Mouse (Mus musculus) forebrain, embryonic 13.5 days (tissue): ENCODE measurements around the gene D630045J12Rik. TPM values are rescaled to one million over a fixed set of nuclear protein-coding genes. Genes with fewer than 3 reads are reported as not detected.

Source experiments
- ATAC-seq: fragments of 200-750 bp; cut with Nextera tagmentation; 2 replicates; pipeline ENCODE4 v1.8.0; 2017
- H3K27ac ChIP-seq: fragments of 300-500 bp; sonication (generic); 2 replicates; pipeline ENCODE4 v1.5.1; 2015; ENCODE audit warnings: inconsistent platforms, mild to moderate bottlenecking, moderate library complexity
- H3K27me3 ChIP-seq: fragments of 300-500 bp; sonication (generic); 2 replicates; pipeline ENCODE4 v1.6.1; 2015; ENCODE audit warnings: mild to moderate bottlenecking, inconsistent platforms
- H3K36me3 ChIP-seq: fragments of 300-500 bp; sonication (generic); 2 replicates; pipeline ENCODE4 v1.6.1; 2015; ENCODE audit warnings: mild to moderate bottlenecking, inconsistent platforms; ENCODE audit not compliant: poor library complexity, severe bottlenecking
- H3K4me1 ChIP-seq: fragments of 300-500 bp; sonication (generic); 2 replicates; pipeline ENCODE4 v1.6.1; 2015; ENCODE audit warnings: inconsistent platforms
- H3K4me2 ChIP-seq: fragments of 300-500 bp; sonication (generic); 2 replicates; pipeline ENCODE4 v1.6.1; 2015; ENCODE audit warnings: inconsistent platforms, mild to moderate bottlenecking, moderate library complexity
- H3K4me3 ChIP-seq: fragments of 300-500 bp; sonication (generic); 2 replicates; pipeline ENCODE4 v1.5.1; 2015; ENCODE audit warnings: mild to moderate bottlenecking, inconsistent platforms
- H3K9ac ChIP-seq: fragments of 300-500 bp; sonication (generic); 2 replicates; pipeline ENCODE4 v1.6.1; 2015; ENCODE audit warnings: mild to moderate bottlenecking, inconsistent platforms
- H3K9me3 ChIP-seq: fragments of 300-500 bp; sonication (generic); replicated peaks from 2 replicates; pipeline ENCODE4 v1.6.1; 2016; ENCODE audit warnings: inconsistent platforms
- WGBS: fragments of 180-500 bp; shearing (Covaris S2); methylation state at CpG from one replicate; pipeline ENCODE4 v1.1.7; 2015; 5-methylcytosine and 5-hydroxymethylcytosine counted together
- polyA plus RNA-seq: library from polyadenylated mRNA; unstranded; fragments of >200 nt; fragmentation: Nextera tagmentation; extraction: Ambion mirVana; gene quantifications from 2 replicates; pipeline ENCODE4 v1.2.1, GENCODE M21; 2015

Gene D630045J12Rik
- polyA plus RNA-seq, 1 experiment from 2014 or later = 10.9 TPM

DNA sequence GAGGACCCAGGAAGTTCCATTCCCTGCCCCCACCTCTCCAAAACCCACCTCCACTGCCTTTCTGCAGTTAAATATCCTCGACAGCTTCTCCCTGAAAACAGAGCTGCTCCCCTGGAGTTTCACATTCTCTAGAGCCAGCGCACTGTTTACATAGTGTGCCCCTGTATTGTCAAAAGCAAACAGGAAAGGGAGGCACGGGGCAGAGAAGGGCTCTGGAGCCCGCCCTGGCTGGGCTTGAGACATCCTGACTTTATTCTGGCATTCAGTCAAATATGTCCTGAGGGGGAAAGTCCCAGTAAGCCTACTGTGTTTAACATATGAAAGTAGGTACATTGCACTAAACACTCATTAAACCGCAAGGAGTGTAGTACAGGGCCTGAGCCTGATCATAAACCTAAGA, 73.1 kb downstream of the D630045J12Rik start:
- Histone ChIP-seq H3K4me1 (no peaks in the 10 kb centered on the region), H3K4me3 (no peak overlapping the region), H3K27me3 (no peaks in the 10 kb centered on the region), H3K36me3 (peaks cover 74% of the 10 kb centered on the region), H3K4me2 (no peak overlapping the region), H3K9me3 (no peaks in the 10 kb centered on the region), H3K27ac (no peak overlapping the region), H3K9ac (no peak overlapping the region)
- no peak for ATAC-seq
- 50% methylated on average over 5 of the region's 5 CpGs for WGBS

DNA sequence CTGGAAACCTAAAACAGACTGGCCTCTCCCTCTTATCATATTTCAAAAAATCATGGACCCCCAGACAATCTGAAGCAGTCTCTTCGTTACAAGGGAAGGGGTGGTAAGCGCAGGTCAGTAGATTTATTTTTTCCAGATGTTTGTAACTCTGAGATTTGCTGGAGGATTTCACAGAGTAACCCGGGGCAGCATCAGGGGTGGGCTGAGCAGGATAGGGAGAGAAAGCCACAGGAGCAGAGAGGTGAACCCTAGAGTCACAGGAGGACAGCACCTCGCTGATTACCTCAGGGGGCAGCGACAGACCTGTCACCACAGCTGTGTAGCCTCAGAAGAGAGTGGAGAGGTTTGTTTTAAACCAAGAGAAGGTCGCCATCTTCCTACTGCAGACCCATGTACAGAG, 88.4 kb downstream of the D630045J12Rik start:
- H3K9me3 ChIP-seq = no peaks in the 10 kb centered on the region
- peaks cover 9% of the 10 kb centered on the region for H3K4me1 ChIP-seq
- no peak overlapping the region for H3K27ac ChIP-seq
- no peaks in the 10 kb centered on the region for H3K27me3 ChIP-seq
- H3K9ac ChIP-seq = no peak overlapping the region
- no peak overlapping the region for H3K4me3 ChIP-seq
- peaks cover 63% of the 10 kb centered on the region for H3K36me3 ChIP-seq
- H3K4me2 ChIP-seq = no peak overlapping the region
- ATAC-seq = no peak
- WGBS = 87% methylated on average over 6 of the region's 6 CpGs

DNA sequence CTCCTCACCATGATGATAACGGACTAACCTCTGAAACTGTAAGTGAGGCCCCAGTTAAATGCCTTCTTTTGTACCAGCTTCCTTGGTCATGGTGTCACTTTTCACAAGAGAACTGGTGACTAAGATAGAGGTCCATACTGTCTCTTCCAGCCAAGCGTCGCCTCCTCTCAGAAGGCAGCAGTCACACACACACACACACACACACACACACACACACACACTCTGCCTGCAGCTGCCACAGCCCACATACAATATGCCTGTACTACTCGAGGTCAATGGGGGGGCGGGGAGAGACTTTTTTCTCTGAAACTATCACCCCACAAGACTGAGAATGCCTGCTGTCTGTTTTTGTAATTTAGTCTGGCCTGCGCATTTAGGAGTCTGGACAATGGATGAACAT, 89.1 kb downstream of the D630045J12Rik start:
- 90% methylated on average over 6 of the region's 6 CpGs for WGBS
- ATAC-seq = no peak
- Histone ChIP-seq H3K4me3 (no peak overlapping the region), H3K4me2 (no peak overlapping the region), H3K36me3 (peaks cover 57% of the 10 kb centered on the region), H3K4me1 (peaks cover 11% of the 10 kb centered on the region), H3K9ac (no peak overlapping the region), H3K27ac (no peak overlapping the region), H3K9me3 (no peaks in the 10 kb centered on the region), H3K27me3 (no peaks in the 10 kb centered on the region)

DNA sequence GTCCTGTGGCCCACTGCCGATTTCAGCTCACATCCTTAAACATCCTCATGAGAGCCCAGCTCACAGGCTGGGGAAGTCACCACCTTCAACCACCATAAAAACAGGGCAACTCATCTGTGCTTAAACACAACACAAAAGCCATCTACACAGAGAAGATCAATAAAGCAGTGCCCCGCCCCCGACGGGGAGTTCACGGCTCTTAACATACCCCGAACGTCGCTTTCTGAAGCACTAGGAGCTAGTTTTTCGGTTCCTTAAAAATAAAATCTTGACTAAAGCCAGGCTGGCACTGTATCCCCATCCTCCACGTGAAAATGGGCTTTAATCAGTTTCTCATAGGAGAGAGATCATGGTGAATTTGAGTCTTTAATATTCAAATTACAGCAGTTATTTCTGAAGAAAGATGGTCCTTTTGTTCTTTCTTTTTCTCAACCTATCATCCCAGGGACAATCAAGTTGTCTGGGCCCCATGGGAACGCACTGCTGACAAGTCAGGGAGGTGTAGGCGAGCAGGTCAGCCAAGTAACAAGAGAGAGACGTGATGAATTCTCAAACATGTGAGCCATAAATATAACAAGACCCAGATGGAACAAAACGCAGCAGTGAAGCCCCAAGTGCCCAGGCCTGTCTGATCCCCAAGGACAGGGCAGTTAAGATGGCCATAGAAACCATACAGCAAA, 90.8 kb downstream of the D630045J12Rik start:
- Histone ChIP-seq H3K4me2 (no peak overlapping the region), H3K4me1 (peaks cover 20% of the 10 kb centered on the region), H3K4me3 (no peak overlapping the region), H3K9me3 (no peaks in the 10 kb centered on the region), H3K36me3 (peaks cover 41% of the 10 kb centered on the region), H3K27me3 (no peaks in the 10 kb centered on the region), H3K27ac (no peak overlapping the region), H3K9ac (no peak overlapping the region)
- ATAC-seq = no peak
- WGBS = 74% methylated on average over 14 of the region's 14 CpGs

DNA sequence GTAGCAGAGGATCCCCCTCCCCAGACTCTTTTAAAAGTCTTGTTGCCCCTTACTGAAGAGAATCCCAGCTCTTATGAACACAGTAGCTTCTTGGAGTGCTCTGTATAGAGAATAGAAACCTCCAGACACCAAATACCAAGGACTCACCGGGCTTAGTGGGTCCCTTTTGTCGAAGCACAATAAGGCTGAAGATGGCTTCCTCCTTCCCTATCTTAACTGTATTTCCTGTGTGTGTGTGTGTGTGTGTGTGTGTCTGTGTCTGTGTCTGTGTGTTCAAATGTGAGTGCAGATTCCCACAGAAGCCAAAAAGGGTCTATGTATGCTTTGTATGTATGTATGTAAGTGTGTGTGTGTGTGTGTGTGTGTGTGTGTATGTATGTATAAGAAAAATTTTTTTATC, 93.3 kb downstream of the D630045J12Rik start:
- peaks cover 20% of the 10 kb centered on the region for H3K4me1 ChIP-seq
- no peaks in the 10 kb centered on the region for H3K9me3 ChIP-seq
- no peaks in the 10 kb centered on the region for H3K27me3 ChIP-seq
- ATAC-seq = peak; percentile 20; the same call in 1 of the 2 replicates
- peaks cover 44% of the 10 kb centered on the region for H3K36me3 ChIP-seq
- no peak overlapping the region for H3K9ac ChIP-seq
- no peak overlapping the region for H3K4me3 ChIP-seq
- WGBS = 71% methylated on average over 2 of the region's 2 CpGs
- peak overlapping the region; percentile 75 for H3K27ac ChIP-seq
- H3K4me2 ChIP-seq = no peak overlapping the region

DNA sequence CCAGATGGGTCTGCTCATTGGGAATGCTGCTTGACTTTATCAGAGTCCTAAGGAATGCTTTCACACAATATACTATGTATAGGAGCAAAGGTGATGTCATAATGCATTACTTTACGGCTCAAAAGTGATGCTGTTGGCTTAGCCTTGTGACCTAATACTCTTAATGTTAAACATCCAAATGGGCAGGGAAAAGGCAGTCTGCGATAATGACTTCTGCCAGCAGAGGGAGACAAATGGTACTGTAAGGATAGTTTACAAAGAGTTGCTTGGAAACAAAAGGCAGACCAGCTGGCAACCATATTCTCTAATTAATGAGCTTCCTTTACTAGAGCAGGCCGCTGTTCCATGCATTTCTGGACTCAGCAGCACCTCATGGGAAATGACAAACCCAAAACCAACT, 93.7 kb downstream of the D630045J12Rik start:
- H3K4me1 ChIP-seq = peaks cover 20% of the 10 kb centered on the region
- no peaks in the 10 kb centered on the region for H3K9me3 ChIP-seq
- H3K27ac ChIP-seq = peak overlapping the region; percentile 75
- WGBS = 18% methylated on average over 3 of the region's 3 CpGs
- H3K36me3 ChIP-seq = peaks cover 43% of the 10 kb centered on the region
- no peak overlapping the region for H3K4me2 ChIP-seq
- H3K9ac ChIP-seq = no peak overlapping the region
- ATAC-seq = peak; percentile 76
- H3K27me3 ChIP-seq = no peaks in the 10 kb centered on the region
- no peak overlapping the region for H3K4me3 ChIP-seq

DNA sequence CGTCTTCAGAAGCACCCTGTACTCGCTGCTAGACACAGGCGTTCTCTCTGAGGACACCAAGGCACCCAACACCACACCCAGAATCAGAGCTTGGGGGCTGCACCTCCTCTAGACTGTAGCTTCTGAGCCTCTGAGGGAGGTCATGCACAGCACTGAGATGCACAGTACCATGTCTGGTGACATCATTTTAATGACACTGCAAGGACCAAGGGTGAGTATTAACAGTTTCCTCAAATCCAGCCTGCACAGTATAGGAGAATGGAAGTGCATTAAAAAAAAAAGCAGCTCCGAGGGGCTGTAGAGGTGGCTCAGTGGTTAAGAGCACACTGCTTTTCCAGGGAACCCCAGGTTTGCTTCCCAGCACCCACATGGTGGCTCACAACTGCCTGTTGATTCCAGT, 94.2 kb downstream of the D630045J12Rik start:
- peaks cover 20% of the 10 kb centered on the region for H3K4me1 ChIP-seq
- peaks cover 43% of the 10 kb centered on the region for H3K36me3 ChIP-seq
- no peak overlapping the region for H3K9ac ChIP-seq
- H3K27ac ChIP-seq = no peak overlapping the region
- H3K9me3 ChIP-seq = no peaks in the 10 kb centered on the region
- H3K27me3 ChIP-seq = no peaks in the 10 kb centered on the region
- H3K4me2 ChIP-seq = no peak overlapping the region
- 74% methylated on average over 4 of the region's 4 CpGs for WGBS
- no peak overlapping the region for H3K4me3 ChIP-seq
- peak; percentile 22; the same call in 1 of the 2 replicates for ATAC-seq

DNA sequence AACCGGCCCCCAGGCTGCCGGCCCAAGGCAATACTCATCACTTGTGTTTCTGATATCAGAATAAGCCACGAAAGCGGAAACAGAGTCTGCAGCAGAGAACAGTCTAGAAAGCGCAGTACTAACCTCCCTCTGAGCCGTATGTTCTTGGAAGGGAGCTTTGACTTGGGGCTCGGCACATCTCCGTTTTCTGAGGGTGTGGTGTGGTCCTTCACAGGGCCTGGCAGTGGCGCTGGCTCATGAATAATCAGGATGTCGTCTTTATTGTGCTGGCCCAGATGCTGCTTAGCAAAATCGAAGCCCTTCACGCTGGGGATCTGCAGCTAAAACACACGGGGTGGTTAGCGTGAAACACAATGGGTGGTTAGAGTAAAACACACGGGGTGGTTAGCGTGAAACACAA, 95.9 kb downstream of the D630045J12Rik start:
- ATAC-seq = peak; percentile 14; the same call in 1 of the 2 replicates
- Histone ChIP-seq H3K27ac (peak overlapping the region; percentile 31; the same call in 1 of the 2 replicates), H3K4me1 (peaks cover 15% of the 10 kb centered on the region), H3K4me3 (no peak overlapping the region), H3K4me2 (no peak overlapping the region), H3K27me3 (no peaks in the 10 kb centered on the region), H3K36me3 (peaks cover 44% of the 10 kb centered on the region), H3K9ac (no peak overlapping the region), H3K9me3 (no peaks in the 10 kb centered on the region)
- WGBS = 59% methylated on average over 16 of the region's 16 CpGs

DNA sequence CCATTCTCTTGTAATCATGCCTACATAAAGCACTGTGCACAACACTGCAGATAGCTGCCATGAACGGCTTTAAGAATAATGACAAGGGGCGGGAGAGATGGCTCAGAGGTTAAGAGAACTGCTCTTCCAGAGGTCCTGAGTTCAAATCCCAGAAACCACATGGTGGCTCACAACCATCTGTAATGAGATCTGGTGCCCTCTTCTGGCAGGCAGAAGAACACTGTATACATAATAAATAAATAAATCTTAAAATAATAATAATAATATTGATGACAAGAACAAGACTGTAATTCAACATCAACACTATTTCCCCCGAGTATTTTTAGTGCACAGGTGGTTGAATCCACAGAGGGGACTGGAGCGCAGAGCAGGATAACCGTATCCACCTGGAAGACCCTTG, 97.6 kb downstream of the D630045J12Rik start:
- Histone ChIP-seq H3K4me2 (no peak overlapping the region), H3K27me3 (no peaks in the 10 kb centered on the region), H3K36me3 (peaks cover 54% of the 10 kb centered on the region), H3K4me3 (no peak overlapping the region), H3K4me1 (peaks cover 13% of the 10 kb centered on the region), H3K27ac (no peak overlapping the region), H3K9me3 (no peaks in the 10 kb centered on the region), H3K9ac (no peak overlapping the region)
- WGBS = 95% methylated on average over 5 of the region's 5 CpGs
- no peak for ATAC-seq

DNA sequence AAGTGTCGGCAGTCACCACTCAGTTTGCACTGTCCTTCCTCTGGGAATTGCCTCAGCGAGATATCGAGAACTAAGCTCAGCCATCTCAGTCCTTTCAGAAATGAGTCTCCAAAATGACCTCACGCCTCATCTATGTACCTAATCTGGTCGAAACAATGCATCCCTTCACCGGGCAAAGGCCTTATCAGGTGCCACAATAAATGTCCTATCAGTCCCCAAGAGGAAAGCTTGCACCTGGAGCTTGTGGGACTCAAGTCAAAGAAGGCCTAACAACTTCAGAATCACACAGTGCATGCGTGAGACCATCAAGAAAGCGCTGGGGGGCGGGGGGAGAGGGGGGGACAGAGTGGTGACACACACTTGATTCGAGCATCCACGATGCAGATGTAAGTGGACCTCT, 101.5 kb downstream of the D630045J12Rik start:
- no peaks in the 10 kb centered on the region for H3K4me1 ChIP-seq
- no peaks in the 10 kb centered on the region for H3K9me3 ChIP-seq
- WGBS = 86% methylated on average over 11 of the region's 11 CpGs
- H3K4me2 ChIP-seq = no peak overlapping the region
- H3K4me3 ChIP-seq = no peak overlapping the region
- H3K9ac ChIP-seq = no peak overlapping the region
- H3K27me3 ChIP-seq = no peaks in the 10 kb centered on the region
- no peak overlapping the region for H3K27ac ChIP-seq
- peaks cover 80% of the 10 kb centered on the region for H3K36me3 ChIP-seq
- no peak for ATAC-seq

DNA sequence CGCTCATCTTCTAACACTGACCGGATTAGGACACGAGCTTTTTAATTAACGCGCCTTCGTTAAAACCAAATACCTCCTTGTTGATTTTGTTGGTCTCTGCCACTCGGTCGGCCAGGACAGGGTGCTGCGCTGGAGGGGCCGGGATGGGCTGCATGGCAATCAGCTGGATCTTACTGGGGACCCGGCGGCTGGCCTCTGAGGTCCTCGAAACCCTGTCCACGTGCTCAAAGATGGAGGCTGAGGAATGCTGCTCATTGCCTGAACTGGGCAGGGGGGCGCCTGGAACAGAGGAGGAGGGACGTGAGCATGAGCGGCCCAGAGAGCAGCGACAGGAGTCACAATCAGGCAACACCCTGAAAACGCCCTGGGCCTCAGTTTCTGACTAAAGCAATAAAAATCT, 104.3 kb downstream of the D630045J12Rik start:
- 73% methylated on average over 19 of the region's 19 CpGs for WGBS
- Histone ChIP-seq H3K9me3 (no peaks in the 10 kb centered on the region), H3K36me3 (peaks cover 81% of the 10 kb centered on the region), H3K4me3 (no peak overlapping the region), H3K27ac (no peak overlapping the region), H3K27me3 (no peaks in the 10 kb centered on the region), H3K4me1 (no peaks in the 10 kb centered on the region), H3K4me2 (no peak overlapping the region), H3K9ac (no peak overlapping the region)
- ATAC-seq = no peak

DNA sequence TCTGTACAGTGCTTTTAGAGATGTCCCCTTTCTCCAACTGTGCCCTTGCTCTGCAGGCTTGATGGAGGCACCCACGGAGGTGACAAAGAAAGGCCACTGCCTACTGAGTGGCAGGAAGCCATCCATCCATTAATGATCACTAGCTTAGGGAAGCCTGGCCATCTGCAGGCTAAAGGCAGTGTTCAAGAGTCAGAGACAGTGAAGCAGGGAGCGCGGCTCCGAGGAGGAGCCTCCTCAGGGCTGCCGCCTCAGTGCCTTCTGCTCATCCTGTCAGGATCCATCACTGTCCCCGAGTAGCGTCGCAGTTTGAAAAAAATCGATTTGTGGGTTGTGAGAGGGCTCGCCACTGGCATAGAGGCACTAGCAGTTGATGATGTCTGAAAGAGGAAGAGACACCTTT, 105.2 kb downstream of the D630045J12Rik start:
- Histone ChIP-seq H3K4me1 (no peaks in the 10 kb centered on the region), H3K9me3 (no peaks in the 10 kb centered on the region), H3K9ac (no peak overlapping the region), H3K4me3 (no peak overlapping the region), H3K4me2 (no peak overlapping the region), H3K36me3 (peaks cover 83% of the 10 kb centered on the region), H3K27me3 (no peaks in the 10 kb centered on the region), H3K27ac (no peak overlapping the region)
- 93% methylated on average over 10 of the region's 10 CpGs for WGBS
- ATAC-seq = no peak

DNA sequence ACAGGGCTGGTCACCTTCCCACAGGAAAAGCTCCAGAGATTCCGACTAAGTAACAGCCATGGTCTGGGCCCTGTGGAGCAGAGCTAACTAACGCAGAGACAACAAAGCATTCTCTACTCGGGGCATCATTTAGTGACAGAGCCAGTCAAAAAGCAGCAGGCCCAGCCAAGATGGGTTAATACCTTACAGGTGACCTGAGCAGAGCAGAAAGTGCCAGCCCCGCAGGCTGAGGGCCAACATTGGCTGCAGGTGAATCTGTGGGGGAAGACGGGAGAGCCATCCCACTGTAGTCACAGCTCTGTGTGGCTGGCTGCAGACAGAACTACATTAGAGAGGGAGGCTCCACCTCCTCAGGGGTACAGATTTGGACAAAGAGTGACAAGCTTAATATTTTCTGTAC, 106.5 kb downstream of the D630045J12Rik start:
- Histone ChIP-seq H3K27ac (no peak overlapping the region), H3K9ac (no peak overlapping the region; the same call in 1 of the 2 replicates), H3K4me2 (no peak overlapping the region), H3K4me3 (no peak overlapping the region), H3K36me3 (peaks cover 83% of the 10 kb centered on the region), H3K4me1 (no peaks in the 10 kb centered on the region), H3K27me3 (no peaks in the 10 kb centered on the region), H3K9me3 (no peaks in the 10 kb centered on the region)
- no peak for ATAC-seq
- WGBS = 86% methylated on average over 5 of the region's 5 CpGs
